Mouse (Mus musculus) cortical plate, adult 2 months (tissue): ENCODE measurements at regions not wholly inside any gene's neighbourhood (a gene's known extent, or its start where the extent isn't known, plus 50 kb on each side); places are given as distances from the start of the nearest gene placed in this dataset.

Source experiments
- H3K27ac ChIP-seq: fragments of 200-500 bp; 2 replicates; pipeline ENCODE4 v1.5.1; 2012; ENCODE audit warnings: low read length, control low read depth, inconsistent platforms; ENCODE audit not compliant: insufficient read depth
- H3K4me1 ChIP-seq: fragments of 200-500 bp; 2 replicates; pipeline ENCODE4 v1.6.1; 2011; ENCODE audit warnings: low read length; ENCODE audit not compliant: control insufficient read depth, insufficient read depth
- H3K4me3 ChIP-seq: fragments of 200-500 bp; 2 replicates; pipeline ENCODE4 v1.5.1; 2011; ENCODE audit warnings: mild to moderate bottlenecking, low read length, control low read depth; ENCODE audit not compliant: insufficient read depth
- CTCF ChIP-seq: fragments of 200-500 bp; IDR thresholded peaks from 2 replicates; pipeline ENCODE4 v1.5.1; 2011; ENCODE audit warnings: mild to moderate bottlenecking, control low read depth, low read length; ENCODE audit not compliant: insufficient read depth; ENCODE audit errors: extremely low read depth
- POLR2A ChIP-seq: fragments of 200-500 bp; IDR thresholded peaks from 2 replicates; pipeline ENCODE4 v1.6.1; 2011; ENCODE audit warnings: mild to moderate bottlenecking, low read length, control low read depth; ENCODE audit not compliant: insufficient read depth; ENCODE audit errors: extremely low read depth

GRCm38 (mm10) chr2:94240411-94240810 is 82.6 kb upstream of the Hsd17b12 start:
- no peak for TF ChIP-seq POLR2A
- no peak for TF ChIP-seq CTCF
- Histone ChIP-seq H3K4me1 (0 out of 2 replicates have a peak, but pooled peaks cover 2% of the 10 kb centered on the region), H3K27ac (no peak overlapping the region), H3K4me3 (peak overlapping the region; percentile 96; the same call in 1 of the 2 replicates)

- Histone ChIP-seq H3K4me3 (no peak overlapping the region), H3K4me1 (0 out of 2 replicates have a peak, but pooled peaks cover 2% of the 10 kb centered on the region)
- TF ChIP-seq POLR2A (no peak), CTCF (no peak)
Measured at GRCm38 (mm10) chr2:94239573-94239972, 81.8 kb upstream of the Hsd17b12 start.

GRCm38 (mm10) chr2:94236479-94236878 is 78.7 kb upstream of the Hsd17b12 start:
- Histone ChIP-seq H3K27ac (no peak overlapping the region), H3K4me3 (no peak overlapping the region), H3K4me1 (no peaks in the 10 kb centered on the region)
- TF ChIP-seq POLR2A (no peak), CTCF (no peak)

More at GRCm38 (mm10) chr2:94239573-94239972, 81.8 kb upstream of the Hsd17b12 start:
- H3K27ac ChIP-seq: no peak overlapping the region

GRCm38 (mm10) chr2:94233597-94233996 is 75.8 kb upstream of the Hsd17b12 start:
- H3K4me1 ChIP-seq: no peaks in the 10 kb centered on the region
- no peak overlapping the region for H3K27ac ChIP-seq
- no peak overlapping the region for H3K4me3 ChIP-seq
- TF ChIP-seq POLR2A: no peak
- no peak for TF ChIP-seq CTCF

- Histone ChIP-seq H3K4me1 (no peaks in the 10 kb centered on the region; the same call in 1 of the 2 replicates), H3K27ac (no peak overlapping the region), H3K4me3 (no peak overlapping the region)
- TF ChIP-seq POLR2A: no peak
- no peak for TF ChIP-seq CTCF
Measured at GRCm38 (mm10) chr2:94219421-94219820, 61.7 kb upstream of the Hsd17b12 start.

GRCm38 (mm10) chr2:94217481-94217880 is 59.7 kb upstream of the Hsd17b12 start:
- Histone ChIP-seq H3K4me1 (no peaks in the 10 kb centered on the region; the same call in 1 of the 2 replicates), H3K4me3 (no peak overlapping the region), H3K27ac (no peak overlapping the region)
- no peak for TF ChIP-seq CTCF

- H3K4me1 ChIP-seq: no peaks in the 10 kb centered on the region; the same call in 1 of the 2 replicates
Measured at GRCm38 (mm10) chr2:94215455-94215854, 57.7 kb upstream of the Hsd17b12 start.

More at GRCm38 (mm10) chr2:94215455-94215854, 57.7 kb upstream of the Hsd17b12 start:
- TF ChIP-seq POLR2A (no peak), CTCF (no peak)
- Histone ChIP-seq H3K4me3 (no peak overlapping the region), H3K27ac (no peak overlapping the region)
